Mouse (Mus musculus): ENCODE results near the gene Jmjd6.

Jmjd6 gene

GRCm38 (mm10) chr11:116806136-116807071 is 36.8 kb downstream of the Jmjd6 start:
- DNase-seq = no peak

GRCm38 (mm10) chr11:116802709-116803108 is 40.5 kb downstream of the Jmjd6 start:
- no peak for DNase-seq

GRCm38 (mm10) chr11:116801106-116801505 is 42.1 kb downstream of the Jmjd6 start:
- DNase-seq = no peak

- no peak for DNase-seq
These were observed 43.9 kb downstream of the Jmjd6 start for GRCm38 (mm10) chr11:116799364-116799763.

Measured in thymus, postnatal 25 days (tissue).